Mouse (Mus musculus): ENCODE data around the gene Gas2. TPM values are rescaled to one million over a fixed set of nuclear protein-coding genes. Genes with fewer than 3 reads are reported as not detected.

The Gas2 gene
- polyA plus RNA-seq, 1 experiment from 2014 or later: 19.7 TPM

DNA sequence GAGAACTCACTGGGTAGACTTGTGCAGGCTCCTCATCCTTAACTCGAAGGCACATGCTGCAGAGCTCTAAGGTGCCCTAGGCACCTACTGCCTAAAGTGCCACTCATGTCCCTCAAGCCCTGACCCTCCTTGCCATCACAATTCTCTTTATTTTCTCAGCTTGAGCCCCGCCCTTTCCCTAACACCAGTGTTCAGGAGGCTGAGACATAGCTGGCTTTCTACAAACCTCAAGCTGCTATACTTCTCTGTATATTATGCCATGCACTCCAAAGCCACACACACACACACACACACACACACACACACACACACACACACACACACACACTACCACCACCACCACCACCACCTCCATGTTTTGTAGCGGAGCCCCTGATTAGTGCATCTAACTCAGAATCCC lies 153.8 kb downstream of the Gas2 start, which contains the start of gene 1700015G11Rik:
TSS of gene 1700015G11Rik (minus strand) at position 101 of the 400 bp plus-strand sequence.
- Histone ChIP-seq H3K27me3 (no peaks in the 10 kb centered on the region), H3K4me2 (replicated peaks) (no peak within 1 kb of the TSS)
- WGBS: 89% methylated on average over 3 of the region's 3 CpGs

DNA sequence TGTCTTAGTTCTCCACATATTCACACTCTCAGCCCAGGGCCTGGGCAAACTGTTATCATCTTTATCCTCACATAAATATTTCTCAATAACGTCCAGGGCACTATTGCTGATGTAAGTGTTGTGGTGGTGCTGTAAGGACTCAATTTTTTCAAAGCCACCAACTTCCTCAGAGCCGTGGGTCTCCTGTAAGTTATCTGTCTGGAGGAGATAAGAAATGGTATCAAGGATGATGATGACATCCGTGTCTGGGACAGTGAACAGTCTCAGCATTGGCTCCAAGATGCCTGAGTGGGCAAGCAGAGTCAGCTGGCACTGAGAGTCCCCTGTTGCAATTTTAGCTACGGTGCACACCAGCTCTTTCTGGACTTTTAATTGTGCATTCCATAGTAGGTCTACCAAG lies 160.2 kb downstream of the Gas2 start:
- Histone ChIP-seq H3K9me3 (no peaks in the 10 kb centered on the region), H3K4me2 (replicated peaks) (no peak overlapping the region), H3K9ac (replicated peaks) (no peak overlapping the region), H3K27me3 (no peaks in the 10 kb centered on the region), H3K4me3 (no peak overlapping the region), H3K27ac (replicated peaks) (no peak overlapping the region), H3K4me1 (no peaks in the 10 kb centered on the region), H3K36me3 (no peaks in the 10 kb centered on the region)
- no peak for ATAC-seq (replicated peaks)
- 85% methylated on average over 4 of the region's 4 CpGs for WGBS

More for the DNA sequence above, 153.8 kb downstream of the Gas2 start, which contains the start of gene 1700015G11Rik:
- Histone ChIP-seq H3K36me3 (no peaks in the 10 kb centered on the region), H3K9ac (replicated peaks) (no peak within 1 kb of the TSS), H3K9me3 (no peaks in the 10 kb centered on the region), H3K4me1 (no peaks in the 10 kb centered on the region), H3K4me3 (no peak within 1 kb of the TSS), H3K27ac (replicated peaks) (no peak within 1 kb of the TSS)
- no peak for ATAC-seq (replicated peaks)

DNA sequence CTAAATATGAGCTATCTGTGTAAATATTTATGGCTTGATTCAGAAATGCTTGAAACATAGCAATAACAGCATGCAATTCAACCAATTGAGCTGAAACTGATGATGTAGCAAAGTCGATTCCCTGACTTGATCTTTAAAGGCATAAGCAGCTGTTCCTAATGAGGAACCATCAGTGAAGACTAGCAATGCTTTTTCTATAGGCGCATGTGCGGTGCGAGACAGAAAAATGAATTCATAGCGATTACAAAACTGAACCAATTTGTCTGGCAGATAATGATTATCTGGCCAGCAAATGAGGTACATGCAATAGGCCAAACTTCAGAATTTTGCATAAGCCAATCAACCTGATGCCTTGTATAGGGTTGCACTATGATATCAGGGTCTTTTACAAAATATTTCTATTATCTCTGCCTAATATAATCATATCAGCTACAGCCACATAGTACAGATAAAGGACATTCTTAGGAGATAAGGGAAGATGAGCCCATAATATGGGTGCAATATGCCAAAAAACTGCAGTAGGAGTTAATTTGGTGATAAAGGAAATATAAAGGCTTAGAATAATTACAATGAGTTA lies 162.3 kb downstream of the Gas2 start:
- Histone ChIP-seq H3K4me1 (no peaks in the 10 kb centered on the region), H3K4me3 (no peak overlapping the region), H3K9ac (replicated peaks) (no peak overlapping the region), H3K27ac (replicated peaks) (no peak overlapping the region), H3K4me2 (replicated peaks) (no peak overlapping the region), H3K36me3 (no peaks in the 10 kb centered on the region), H3K9me3 (no peaks in the 10 kb centered on the region), H3K27me3 (no peaks in the 10 kb centered on the region)
- 91% methylated on average over 5 of the region's 5 CpGs for WGBS
- ATAC-seq (replicated peaks): no peak

DNA sequence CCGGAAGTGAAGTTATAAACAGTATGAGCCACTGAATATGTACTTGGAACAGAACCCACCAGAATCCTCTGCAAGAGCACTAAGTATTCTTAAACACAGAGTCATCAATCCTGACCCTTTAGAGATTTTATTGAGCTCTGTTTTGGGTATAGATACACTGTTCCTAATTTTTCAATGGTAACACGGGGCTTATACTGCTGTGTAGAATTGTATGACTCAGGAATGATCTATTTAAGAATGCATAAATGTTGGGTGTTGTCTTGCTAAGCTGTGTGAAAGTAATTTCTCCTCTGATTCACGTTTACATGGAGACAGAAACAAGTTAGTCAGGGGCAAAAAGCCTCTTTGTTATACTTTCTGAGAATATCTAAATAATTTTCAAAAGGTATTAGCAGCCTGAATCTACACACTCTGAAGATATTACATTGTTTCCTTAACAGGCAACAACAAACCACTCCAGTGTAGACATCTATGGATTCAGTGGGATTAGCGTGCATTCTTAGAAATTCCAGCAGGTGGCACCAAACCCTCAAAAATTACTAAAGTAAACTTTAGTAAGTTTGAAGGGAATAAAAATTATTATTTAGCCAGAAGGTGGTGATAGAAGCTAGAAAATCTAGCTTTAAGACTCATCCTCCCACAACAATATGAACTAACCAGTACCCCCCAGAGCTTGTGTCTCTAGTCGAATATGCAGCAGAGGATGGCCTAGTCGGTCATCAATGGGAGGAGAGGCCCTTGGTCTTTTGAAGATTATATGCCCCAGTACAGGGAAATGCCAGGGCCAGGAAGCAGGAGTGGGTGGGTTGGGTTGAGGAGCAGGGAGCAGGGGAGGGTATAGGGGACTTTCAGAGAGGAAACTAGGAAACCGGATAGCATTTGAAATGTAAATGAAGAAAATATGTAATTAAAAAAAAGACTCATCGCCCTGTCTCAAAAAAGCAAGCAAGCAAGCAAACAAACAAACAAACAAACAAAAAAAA lies 176.1 kb downstream of the Gas2 start:
- H3K4me3 ChIP-seq: no peak overlapping the region
- H3K36me3 ChIP-seq: no peaks in the 10 kb centered on the region
- peak; percentile 88 for ATAC-seq (replicated peaks)
- no peak overlapping the region for H3K4me2 ChIP-seq (replicated peaks)
- no peak overlapping the region for H3K27ac ChIP-seq (replicated peaks)
- WGBS: 45% methylated on average over 8 of the region's 8 CpGs
- no peaks in the 10 kb centered on the region for H3K27me3 ChIP-seq
- no peaks in the 10 kb centered on the region for H3K9me3 ChIP-seq
- H3K4me1 ChIP-seq: no peaks in the 10 kb centered on the region
- H3K9ac ChIP-seq (replicated peaks): no peak overlapping the region

Other genes with a start within 250 kb of the Gas2 start
- 44.8 and 46.1 TPM in 2 replicates for gene Slc17a6, start 240.0 kb upstream of the Gas2 start, polyA plus RNA-seq (2015; fragmentation: Nextera tagmentation; extraction: Ambion mirVana)
- 11.2 and 11.8 TPM in 2 replicates for gene Fancf, start 252 bp downstream of the Gas2 start, polyA plus RNA-seq (2015; fragmentation: Nextera tagmentation; extraction: Ambion mirVana)
- gene Svip, start 144.0 kb downstream of the Gas2 start, polyA plus RNA-seq (2015; fragmentation: Nextera tagmentation; extraction: Ambion mirVana): 22.5 and 23.4 TPM in 2 replicates
- gene 1700015G11Rik, start 153.7 kb downstream of the Gas2 start, polyA plus RNA-seq (2015; fragmentation: Nextera tagmentation; extraction: Ambion mirVana): not detected in 2 replicates

Data from forebrain, embryonic 15.5 days (tissue).